18 mouse cellular contexts compared by ENCODE assay signal in genomic region chr2:125813972-125814595, GRCm38 (mm10). TPM values are rescaled to one million over a fixed set of nuclear protein-coding genes. Genes with fewer than 3 reads are reported as not detected.
A peak's percentile ranks its signal among the peaks of the same experiment; 100 is the strongest.
DNase-seq lines count a peak whose midpoint lies in the region; ATAC-seq and TF ChIP-seq lines count a peak whose summit lies in the region.
"Had no signal": no experiment of that assay in that cellular context is flagged by ENCODE, and none has a peak within 500 bp of the region (broad histone marks: within the 10 kb centered on the region; RNA-seq: fewer than 3 reads in every experiment).

No protein-coding gene starts in this region.

- ATAC-seq in lung, embryonic 14.5 days (ENCODE audit: insufficient read depth): no peak
- ATAC-seq in stomach, embryonic 16.5 days (ENCODE audit: insufficient read depth, low FRiP score): peak; percentile 50; the same call in 1 of the 2 replicates
- ATAC-seq: forebrain, embryonic 15.5 days had no signal

- H3K4me2 ChIP-seq in lung, embryonic 14.5 days: no peak overlapping the region
- no peak overlapping the region for H3K4me2 ChIP-seq in stomach, embryonic 16.5 days (ENCODE audit: low read depth, low read length)
- H3K4me2 ChIP-seq: embryonic facial prominence, embryonic 15.5 days; forebrain, embryonic 15.5 days; heart, embryonic 12.5 days; hindbrain, embryonic 15.5 days had no signal

- no peak for TF ChIP-seq POLR2A in cerebellum, adult 2 months (IDR thresholded peaks at IDR 0.05; ENCODE audit: borderline replicate concordance, insufficient read depth, low read length)

- no peak for TF ChIP-seq CTCF in lung, embryonic 14.5 days (IDR thresholded peaks at IDR 0.05; ENCODE audit: low read depth)
- TF ChIP-seq CTCF in cerebellum, adult 2 months (IDR thresholded peaks at IDR 0.05; ENCODE audit: borderline replicate concordance, insufficient read depth, low read depth, low read length): no peak

- H3K4me3 ChIP-seq in lung, embryonic 14.5 days (ENCODE audit: low read depth, low read length): no peak overlapping the region
- H3K4me3 ChIP-seq in stomach, embryonic 16.5 days (replicated peaks; ENCODE audit: low read length): no peak overlapping the region
- no peak overlapping the region for H3K4me3 ChIP-seq in cerebellum, adult 2 months (replicated peaks; ENCODE audit: insufficient read depth, low read depth, low read length)
- H3K4me3 ChIP-seq: embryonic facial prominence, embryonic 15.5 days; erythroblast, embryonic 14.5 days; forebrain, embryonic 15.5 days; heart, embryonic 12.5 days; hindbrain, embryonic 15.5 days had no signal

- WGBS in lung, embryonic 14.5 days: 49% methylated on average over 9 of the region's 9 CpGs
- 42% methylated on average over 9 of the region's 9 CpGs for WGBS in stomach, embryonic 16.5 days
- 80% methylated on average over 9 of the region's 9 CpGs for WGBS in cerebellum, adult 2 months

- no peaks in the 10 kb centered on the region for H3K36me3 ChIP-seq in lung, embryonic 14.5 days (ENCODE audit: insufficient read depth)
- H3K36me3 ChIP-seq in stomach, embryonic 16.5 days (ENCODE audit: control insufficient read depth, insufficient read depth, low read length): no peaks in the 10 kb centered on the region
- H3K36me3 ChIP-seq: embryonic facial prominence, embryonic 15.5 days; forebrain, embryonic 15.5 days; heart, embryonic 12.5 days; hindbrain, embryonic 15.5 days had no signal

- no peaks in the 10 kb centered on the region for H3K4me1 ChIP-seq in lung, embryonic 14.5 days (ENCODE audit: insufficient read depth)
- no peaks in the 10 kb centered on the region for H3K4me1 ChIP-seq in stomach, embryonic 16.5 days (ENCODE audit: control insufficient read depth, insufficient read depth, low read length)
- no peaks in the 10 kb centered on the region for H3K4me1 ChIP-seq in cerebellum, adult 2 months (ENCODE audit: control insufficient read depth, insufficient read depth, low read length)
- H3K4me1 ChIP-seq: embryonic facial prominence, embryonic 15.5 days; heart, embryonic 12.5 days; hindbrain, embryonic 15.5 days had no signal

- H3K9me3 ChIP-seq in lung, embryonic 14.5 days (ENCODE audit: low read depth, low read length): no peaks in the 10 kb centered on the region
- H3K9me3 ChIP-seq in stomach, embryonic 16.5 days (replicated peaks; ENCODE audit: control insufficient read depth, low read length): no peaks in the 10 kb centered on the region
- H3K9me3 ChIP-seq: embryonic facial prominence, embryonic 15.5 days; forebrain, embryonic 15.5 days; heart, embryonic 12.5 days; hindbrain, embryonic 15.5 days had no signal

- H3K9ac ChIP-seq in lung, embryonic 14.5 days: no peak overlapping the region
- no peak overlapping the region for H3K9ac ChIP-seq in stomach, embryonic 16.5 days (ENCODE audit: low read length)
- H3K9ac ChIP-seq: embryonic facial prominence, embryonic 15.5 days; forebrain, embryonic 15.5 days; heart, embryonic 12.5 days; hindbrain, embryonic 15.5 days had no signal

- H3K27ac ChIP-seq in lung, embryonic 14.5 days (ENCODE audit: low read depth): no peak overlapping the region
- no peak overlapping the region for H3K27ac ChIP-seq in stomach, embryonic 16.5 days (ENCODE audit: low read length)
- no peak overlapping the region for H3K27ac ChIP-seq in cerebellum, adult 2 months (ENCODE audit: insufficient read depth, low read length)
- H3K27ac ChIP-seq: embryonic facial prominence, embryonic 15.5 days; forebrain, embryonic 15.5 days; hindbrain, embryonic 15.5 days had no signal

- DNase-seq in lung, embryonic 14.5 days: peak; percentile 27
- DNase-seq in lung, postnatal 4 days: no peak
- DNase-seq in fat pad, adult 2 months (ENCODE audit: extremely low read depth, low read depth, low spot score): peak; percentile 94
- DNase-seq in gonadal fat pad, adult 2 months (ENCODE audit: low read depth): peak; percentile 96
- no peak for DNase-seq in cerebellum, adult 2 months
- DNase-seq: adrenal gland, adult 2 months; adrenal gland, postnatal 25 days; cerebellum, adult 8-10 months; cerebellum, postnatal 14 days; embryo, embryonic 11 days; gastrocnemius, postnatal 36 days; heart, postnatal 36 days had no signal

- no peaks in the 10 kb centered on the region for H3K27me3 ChIP-seq in lung, embryonic 14.5 days (ENCODE audit: insufficient read depth, low read length)
- no peaks in the 10 kb centered on the region for H3K27me3 ChIP-seq in stomach, embryonic 16.5 days (ENCODE audit: control insufficient read depth, insufficient read depth, low read length)
- H3K27me3 ChIP-seq in cerebellum, adult 2 months (ENCODE audit: control insufficient read depth, insufficient read depth, low read length): no peaks in the 10 kb centered on the region
- H3K27me3 ChIP-seq: embryonic facial prominence, embryonic 15.5 days; forebrain, embryonic 15.5 days; heart, embryonic 12.5 days; hindbrain, embryonic 15.5 days had no signal

RNA-seq across cellular contexts. Expression of gene Secisbp2l, which starts 31.4 kb away (rescaled TPM):
- 22.4 and 22.6 TPM in 2 replicates for polyA plus RNA-seq in lung, embryonic 14.5 days (2014; fragmentation: Nextera tagmentation; extraction: Ambion mirVana)
- 17.2 and 31.7 TPM in 2 replicates for polyA plus RNA-seq in gonadal fat pad, adult 2 months (2012; rRNA removed)
- polyA plus RNA-seq in stomach, embryonic 16.5 days (2015; fragmentation: Nextera tagmentation; extraction: Ambion mirVana): 16.1 and 17.2 TPM in 2 replicates
- polyA plus RNA-seq in cerebellum, adult 2 months (2012; rRNA removed): 36.8 and 37.7 TPM in 2 replicates

RNA-seq across cellular contexts. Expression of gene Galk2, which starts 44.8 kb away (rescaled TPM):
- 39.3 and 41.3 TPM in 2 replicates for polyA plus RNA-seq in lung, embryonic 14.5 days (2014; fragmentation: Nextera tagmentation; extraction: Ambion mirVana)
- polyA plus RNA-seq in gonadal fat pad, adult 2 months (2012; rRNA removed): 29.7 and 30.2 TPM in 2 replicates
- polyA plus RNA-seq in stomach, embryonic 16.5 days (2015; fragmentation: Nextera tagmentation; extraction: Ambion mirVana): 48.1 and 48.3 TPM in 2 replicates
- polyA plus RNA-seq in cerebellum, adult 2 months (2012; rRNA removed): 19.2 and 19.7 TPM in 2 replicates

RNA-seq across cellular contexts. Expression of gene Cops2, which starts 44.9 kb away (rescaled TPM):
- 85.9 and 89.7 TPM in 2 replicates for polyA plus RNA-seq in lung, embryonic 14.5 days (2014; fragmentation: Nextera tagmentation; extraction: Ambion mirVana)
- 14.8 and 16.4 TPM in 2 replicates for polyA plus RNA-seq in gonadal fat pad, adult 2 months (2012; rRNA removed)
- polyA plus RNA-seq in stomach, embryonic 16.5 days (2015; fragmentation: Nextera tagmentation; extraction: Ambion mirVana): 62.8 and 70.5 TPM in 2 replicates
- polyA plus RNA-seq in cerebellum, adult 2 months (2012; rRNA removed): 67.0 and 76.3 TPM in 2 replicates

Comparison
In these comparisons a context has a peak if more than half of its experiments do, and no peak if none do; other contexts are left out.
1. DNase-seq: peak in lung, embryonic 14.5 days (single experiment), fat pad, adult 2 months (single experiment) and gonadal fat pad, adult 2 months (single experiment); none in lung, postnatal 4 days (0 of 2) and cerebellum, adult 2 months (0 of 2).